Mouse (Mus musculus): ENCODE results near the gene Kcnj12.
A peak's percentile ranks its signal among the peaks of the same experiment; 100 is the strongest.

GRCm38 (mm10) chr11:61040856-61041652 is 18.7 kb downstream of the Kcnj12 start:
- TF ChIP-seq RAD21 (IDR thresholded peaks at IDR 0.05; ENCODE audit: low read depth, low read length) (peak; percentile 45), MYC (IDR thresholded peaks at IDR 0.05; ENCODE audit: low read depth, low read length) (no peak), MXI1 (IDR thresholded peaks at IDR 0.05; ENCODE audit: low read depth, low read length) (no peak)
